Mouse (Mus musculus) brain, embryonic 14.5 days (tissue): ENCODE measurements around the gene Hnrnpf. TPM values are rescaled to one million over a fixed set of nuclear protein-coding genes. Genes with fewer than 3 reads are reported as not detected.

Source experiments
- DNase-seq: peaks from one replicate; pipeline ENCODE4 v3.0.0-alpha.2; 2011; ENCODE audit warnings: low read depth
- CTCF ChIP-seq: fragments of 200-500 bp; IDR thresholded peaks from 2 replicates; pipeline ENCODE4 v1.5.1; 2012; ENCODE audit warnings: inconsistent platforms, mild to moderate bottlenecking, moderate library complexity, borderline replicate concordance; ENCODE audit not compliant: insufficient read depth, insufficient read length; ENCODE audit errors: extremely low read depth
- POLR2A ChIP-seq: fragments of 200-500 bp; IDR thresholded peaks from 2 replicates; pipeline ENCODE4 v1.6.1; 2012; ENCODE audit warnings: mild to moderate bottlenecking, inconsistent platforms, borderline replicate concordance; ENCODE audit not compliant: poor library complexity, insufficient read depth, insufficient read length, severe bottlenecking; ENCODE audit errors: extremely low read depth
- polyA plus RNA-seq: library from polyadenylated mRNA; depleted of rRNA; stranded (reverse); fragments of >200 nt; gene quantifications from 2 replicates; pipeline ENCODE4 v1.2.3, GENCODE M21; 2012

Hnrnpf gene
- polyA plus RNA-seq, 1 experiment, result 240 TPM

- DNase-seq, result no peak
- no peak for TF ChIP-seq CTCF
- no peak for TF ChIP-seq POLR2A
These were observed 6.7 kb upstream of the Hnrnpf start for GRCm38 (mm10) chr6:117893435-117893834.

GRCm38 (mm10) chr6:117897800-117898199, 2.3 kb upstream of the Hnrnpf start:
- no peak for TF ChIP-seq POLR2A
- no peak for TF ChIP-seq CTCF
- no peak for DNase-seq

GRCm38 (mm10) chr6:117901510-117902402, 1.6 kb downstream of the Hnrnpf start:
- no peak for TF ChIP-seq CTCF
- TF ChIP-seq POLR2A, result no peak
- no peak for DNase-seq

- no peak for DNase-seq
- TF ChIP-seq CTCF, result no peak
- TF ChIP-seq POLR2A, result no peak
These were observed 2.4 kb downstream of the Hnrnpf start for GRCm38 (mm10) chr6:117902556-117902955.

- TF ChIP-seq POLR2A (no peak), CTCF (no peak)
- no peak for DNase-seq
These were observed 3.7 kb downstream of the Hnrnpf start for GRCm38 (mm10) chr6:117903836-117904235.

- peak; percentile 7 for DNase-seq
- TF ChIP-seq CTCF (no peak), POLR2A (no peak)
These were observed 5.3 kb downstream of the Hnrnpf start for GRCm38 (mm10) chr6:117905260-117905930.

GRCm38 (mm10) chr6:117906015-117906531, 5.9 kb downstream of the Hnrnpf start:
- TF ChIP-seq POLR2A (no peak; the same call in 1 of the 2 replicates), CTCF (no peak)
- DNase-seq, result no peak

- peak; percentile 99 for DNase-seq
- TF ChIP-seq CTCF (no peak), POLR2A (peak; percentile 77)
These were observed 6.6 kb downstream of the Hnrnpf start for GRCm38 (mm10) chr6:117906590-117907271.

- no peak for TF ChIP-seq CTCF
- no peak for TF ChIP-seq POLR2A
These were observed 7.3 kb downstream of the Hnrnpf start for GRCm38 (mm10) chr6:117907301-117907978.

GRCm38 (mm10) chr6:117907979-117908355, 7.8 kb downstream of the Hnrnpf start:
- TF ChIP-seq CTCF (no peak), POLR2A (no peak)
- no peak for DNase-seq

More at GRCm38 (mm10) chr6:117907301-117907978, 7.3 kb downstream of the Hnrnpf start:
- peak; percentile 86 for DNase-seq

- TF ChIP-seq POLR2A (no peak), CTCF (no peak)
- no peak for DNase-seq
These were observed 8.3 kb downstream of the Hnrnpf start for GRCm38 (mm10) chr6:117908424-117908900.

GRCm38 (mm10) chr6:117910120-117910661, 10.1 kb downstream of the Hnrnpf start:
- no peak for TF ChIP-seq POLR2A
- no peak for TF ChIP-seq CTCF
- DNase-seq, result no peak
